Mouse (Mus musculus) spleen, postnatal 0 days (tissue): ENCODE data around the gene Bicd2. TPM values are rescaled to one million over a fixed set of nuclear protein-coding genes. Genes with fewer than 3 reads are reported as not detected.

ENCODE experiments used
- polyA plus RNA-seq: library from polyadenylated mRNA; unstranded; fragments of >200 nt; fragmentation: Nextera tagmentation; extraction: Ambion mirVana; gene quantifications from 2 replicates; pipeline ENCODE4 v1.2.1, GENCODE M21; 2015

Bicd2 gene
- polyA plus RNA-seq, result 10.2 and 12.0 TPM in 2 replicates

DNA sequence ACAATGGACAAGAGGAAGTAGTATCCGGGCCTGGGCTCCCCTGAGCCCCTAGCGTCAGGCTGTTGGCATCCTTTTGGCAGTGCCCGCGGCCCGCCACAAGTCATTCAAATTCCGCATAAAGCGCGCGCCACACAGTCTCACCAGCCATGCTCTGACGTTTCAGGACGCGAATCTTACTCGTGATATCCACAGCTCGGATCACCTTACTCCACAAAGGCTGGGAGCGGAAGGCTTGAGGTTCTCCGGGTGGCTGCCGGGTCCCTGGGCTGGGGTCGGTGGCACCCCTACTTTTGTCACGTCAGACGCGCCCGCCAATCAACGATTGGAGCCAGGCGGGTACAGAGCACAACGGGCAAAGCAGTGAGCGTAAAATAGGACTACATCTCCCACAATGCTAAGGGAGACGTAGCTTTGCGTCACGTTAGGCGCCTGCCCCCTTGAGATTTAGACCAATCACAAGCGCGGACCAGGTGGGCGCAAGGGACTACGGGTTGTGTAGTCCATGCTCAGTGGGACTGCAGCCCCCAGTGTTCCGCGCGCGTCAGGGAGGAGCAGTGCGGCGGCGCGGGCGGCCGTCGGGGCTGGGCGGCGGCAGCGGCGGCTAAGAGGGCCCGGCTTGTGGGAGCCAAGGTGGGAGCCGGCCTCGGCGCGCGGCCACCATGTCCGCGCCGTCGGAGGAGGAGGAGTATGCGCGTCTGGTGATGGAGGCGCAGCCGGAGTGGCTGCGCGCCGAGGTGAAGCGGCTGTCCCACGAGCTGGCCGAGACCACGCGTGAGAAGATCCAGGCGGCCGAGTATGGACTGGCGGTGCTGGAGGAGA is at the start of gene Bicd2:
Gene Bicd2, plus strand, starts transcription at position 574 of the 819 bp plus-strand sequence.

DNA sequence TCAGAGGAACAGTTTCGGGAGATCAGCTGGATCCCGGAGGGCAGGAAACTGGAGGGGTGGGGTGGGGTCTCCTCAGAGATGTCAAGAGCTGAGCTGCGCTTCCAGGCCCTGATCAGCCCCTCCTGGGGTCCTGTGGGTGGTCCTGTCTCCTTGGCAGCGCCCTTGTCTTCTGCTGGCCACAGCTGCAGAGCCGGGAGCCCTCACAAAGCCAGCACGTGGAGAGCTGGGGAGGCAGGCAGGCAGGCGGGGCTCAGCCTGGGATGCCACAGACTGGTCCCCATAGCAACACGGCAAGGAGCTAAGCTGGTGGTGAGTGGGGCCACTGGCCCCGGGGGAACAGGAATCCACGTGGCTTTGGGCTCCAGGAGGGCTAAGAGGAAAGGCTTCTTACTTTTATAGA is 21.3 kb upstream of the Bicd2 start, which contains the start of gene Fgd3:
Gene Fgd3, minus strand, starts transcription at position 272 of the 400 bp plus-strand sequence.

DNA sequence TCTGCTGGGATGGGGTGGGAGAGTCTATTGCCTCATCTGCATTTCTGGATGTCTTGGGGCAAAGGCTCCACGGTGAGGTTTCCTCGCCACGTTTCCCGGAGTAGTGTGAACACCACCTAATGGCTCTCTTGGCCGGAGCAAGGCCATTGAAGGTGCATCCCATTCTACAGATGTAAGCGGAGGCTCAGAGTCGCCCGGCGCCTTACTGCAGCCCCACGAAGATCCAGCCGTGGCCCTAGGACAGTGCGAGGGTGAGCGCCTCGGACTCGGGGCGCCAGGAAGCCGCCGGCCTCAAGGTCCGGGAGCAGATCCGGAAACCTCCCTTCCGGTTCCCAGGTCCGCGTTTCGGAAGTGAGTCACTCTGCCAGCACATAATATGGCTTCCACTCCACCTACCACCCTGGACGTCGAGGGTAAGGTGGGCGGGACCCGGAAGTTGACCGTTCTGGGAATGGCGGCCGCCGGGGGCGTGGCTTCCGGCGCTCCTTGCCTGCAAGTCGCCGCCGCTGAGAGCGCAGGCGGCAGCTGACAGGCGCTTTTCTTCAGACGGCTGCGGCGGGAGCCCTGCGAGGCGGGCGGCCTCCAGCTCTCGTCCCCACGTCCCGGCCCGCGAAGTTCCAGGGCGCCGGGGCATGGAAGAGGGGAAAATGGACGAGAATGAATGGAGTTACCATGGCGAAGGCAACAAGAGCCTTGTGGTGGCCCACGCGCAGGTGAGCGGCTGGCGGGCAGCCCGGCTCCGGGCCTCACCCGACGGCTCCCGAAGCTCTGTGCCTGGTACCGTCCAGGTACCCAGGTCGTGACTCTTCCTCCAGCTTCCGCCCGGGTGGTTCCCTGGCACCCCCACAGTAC is 79.6 kb downstream of the Bicd2 start, which contains the start of gene Ippk:
Gene Ippk, plus strand, starts transcription at position 496 of the 852 bp plus-strand sequence.

Other genes with a start within 250 kb of the Bicd2 start
- 0.05 and 0.07 TPM in 2 replicates for gene Wnk2, start 193.6 kb upstream of the Bicd2 start, polyA plus RNA-seq
- gene Ninj1, start 154.1 kb upstream of the Bicd2 start, polyA plus RNA-seq, result 42.2 and 52.1 TPM in 2 replicates
- 45.1 and 59.2 TPM in 2 replicates for gene Card19, start 125.5 kb upstream of the Bicd2 start, polyA plus RNA-seq
- gene Susd3, start 92.9 kb upstream of the Bicd2 start, polyA plus RNA-seq, result 8.7 and 11.3 TPM in 2 replicates
- 1.6 and 2.0 TPM in 2 replicates for gene Fgd3, start 21.3 kb upstream of the Bicd2 start, polyA plus RNA-seq
- 6.1 and 7.4 TPM in 2 replicates for gene Ippk, start 79.7 kb downstream of the Bicd2 start, polyA plus RNA-seq
- gene Tes3-ps, start 151.7 kb downstream of the Bicd2 start, polyA plus RNA-seq, result 2.3 TPM in 2 replicates
- gene Ecm2, start 163.2 kb downstream of the Bicd2 start, polyA plus RNA-seq, result 0.79 and 1.2 TPM in 2 replicates
- 7.1 and 8.6 TPM in 2 replicates for gene Aspn, start 202.9 kb downstream of the Bicd2 start, polyA plus RNA-seq
- gene Omd, start 240.9 kb downstream of the Bicd2 start, polyA plus RNA-seq, result 1.5 and 2.8 TPM in 2 replicates